Mouse (Mus musculus): ENCODE data around the gene Cblc. TPM values are rescaled to one million over a fixed set of nuclear protein-coding genes. Genes with fewer than 3 reads are reported as not detected.

Cblc gene
- polyA plus RNA-seq, 1 experiment from 2014 or later: 1.2 TPM

DNA sequence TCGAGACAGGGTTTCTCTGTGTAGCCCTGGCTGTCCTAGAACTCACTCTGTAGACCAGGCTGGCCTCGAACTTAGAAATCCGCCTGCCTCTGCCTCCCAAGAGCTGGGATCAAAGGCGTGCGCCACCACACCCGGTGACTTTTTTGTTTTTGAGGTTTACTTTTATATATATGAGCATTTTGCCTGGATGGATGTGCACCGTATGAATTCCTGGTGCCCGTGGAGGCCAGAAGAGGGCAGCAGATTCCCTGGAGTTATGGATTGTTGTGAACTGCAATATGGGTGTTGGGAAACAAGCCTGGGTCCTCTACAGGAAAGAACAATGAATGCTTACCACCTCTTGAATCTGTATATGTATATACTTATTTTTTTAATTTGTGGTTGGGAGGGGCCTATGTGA lies 44.0 kb downstream of the Cblc start:
- 67% methylated on average over 8 of the region's 8 CpGs for WGBS
- Histone ChIP-seq H3K4me3 (no peak overlapping the region), H3K4me1 (replicated peaks) (peaks cover 38% of the 10 kb centered on the region), H3K36me3 (no peaks in the 10 kb centered on the region), H3K9me3 (no peaks in the 10 kb centered on the region), H3K27me3 (ENCODE audit: insufficient read depth, poor library complexity, severe bottlenecking) (peaks cover 3% of the 10 kb centered on the region; the same call in 1 of the 2 replicates), H3K27ac (no peak overlapping the region)
- DNase-seq (ENCODE audit: low spot score): no peak

DNA sequence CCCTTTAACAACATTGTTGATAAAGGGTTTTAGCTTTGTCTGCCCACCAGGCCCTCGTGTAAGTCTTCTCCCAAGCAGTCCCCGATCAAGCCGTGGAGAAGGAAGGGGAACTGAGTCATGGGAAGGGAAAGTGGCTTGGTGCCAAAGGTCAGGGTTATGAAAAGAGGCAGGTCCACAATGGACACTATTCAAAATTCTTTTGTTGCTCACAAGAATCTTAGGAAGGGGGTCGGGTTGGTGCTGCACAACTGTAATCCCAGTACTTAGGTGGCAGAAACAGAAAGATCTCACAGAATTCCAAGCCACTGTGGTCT lies 45.6 kb downstream of the Cblc start:
- Histone ChIP-seq H3K27me3 (ENCODE audit: insufficient read depth, poor library complexity, severe bottlenecking) (peaks cover 3% of the 10 kb centered on the region; the same call in 1 of the 2 replicates), H3K4me1 (replicated peaks) (peaks cover 50% of the 10 kb centered on the region), H3K9me3 (no peaks in the 10 kb centered on the region), H3K27ac (no peak overlapping the region), H3K36me3 (peaks cover under 1% of the 10 kb centered on the region; the same call in 1 of the 2 replicates), H3K4me3 (no peak overlapping the region)
- DNase-seq (ENCODE audit: low spot score): no peak
- 64% methylated on average over 4 of the region's 4 CpGs for WGBS

DNA sequence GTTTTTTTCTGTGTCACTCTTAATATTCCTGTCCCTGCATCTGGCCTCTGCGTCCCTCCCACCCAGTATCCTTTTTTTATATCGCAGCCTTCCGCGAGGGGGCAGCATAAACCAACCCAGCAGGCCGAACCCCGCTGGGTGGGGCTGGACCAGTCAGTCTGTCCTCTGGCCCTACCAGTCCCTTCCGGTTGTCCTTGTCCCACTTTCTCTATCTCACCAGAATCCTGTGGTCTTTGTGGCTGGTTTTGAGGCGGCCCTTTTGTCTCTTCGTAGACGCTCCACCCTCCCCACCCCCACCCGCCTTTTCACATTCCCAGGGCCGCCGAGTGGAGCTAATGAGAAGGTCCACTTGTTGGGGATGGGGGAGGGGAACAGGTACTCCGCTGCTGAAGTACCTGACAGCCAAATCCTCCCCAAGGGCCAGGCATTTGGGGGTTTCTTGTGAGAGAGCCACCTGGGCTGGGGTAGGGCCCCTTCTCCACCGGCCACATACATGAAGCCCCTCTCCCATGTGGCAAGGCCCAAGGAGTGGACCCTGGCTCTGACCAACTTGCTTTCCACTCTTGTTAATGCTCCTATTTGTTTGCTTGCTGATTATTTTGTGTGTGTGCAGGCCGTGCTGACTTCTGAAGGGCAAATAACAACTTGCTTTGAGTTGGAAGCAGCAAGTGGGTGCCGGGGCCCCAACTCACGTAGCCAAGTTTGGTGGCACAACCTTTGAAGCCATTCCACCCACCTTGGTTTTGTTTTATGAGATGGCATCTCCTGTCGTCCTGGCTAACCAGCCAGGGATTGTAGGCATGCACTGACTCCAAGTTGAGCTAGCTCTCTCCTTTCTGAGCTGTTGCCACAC lies 46.2 kb downstream of the Cblc start, which contains the start of gene Nectin2:
Nectin2 (minus strand) TSS at position 267 of the 853 bp plus-strand sequence.
- Histone ChIP-seq H3K9me3 (no peaks in the 10 kb centered on the region), H3K27ac (peak within 1 kb of the TSS; percentile 94), H3K27me3 (ENCODE audit: insufficient read depth, poor library complexity, severe bottlenecking) (peaks cover 3% of the 10 kb centered on the region; the same call in 1 of the 2 replicates), H3K36me3 (peaks cover 6% of the 10 kb centered on the region; the same call in 1 of the 2 replicates), H3K4me1 (replicated peaks) (peaks cover 51% of the 10 kb centered on the region), H3K4me3 (peak within 1 kb of the TSS; percentile 75)
- DNase-seq (ENCODE audit: low spot score): peak; percentile 89
- WGBS: 16% methylated on average over 19 of the region's 19 CpGs

DNA sequence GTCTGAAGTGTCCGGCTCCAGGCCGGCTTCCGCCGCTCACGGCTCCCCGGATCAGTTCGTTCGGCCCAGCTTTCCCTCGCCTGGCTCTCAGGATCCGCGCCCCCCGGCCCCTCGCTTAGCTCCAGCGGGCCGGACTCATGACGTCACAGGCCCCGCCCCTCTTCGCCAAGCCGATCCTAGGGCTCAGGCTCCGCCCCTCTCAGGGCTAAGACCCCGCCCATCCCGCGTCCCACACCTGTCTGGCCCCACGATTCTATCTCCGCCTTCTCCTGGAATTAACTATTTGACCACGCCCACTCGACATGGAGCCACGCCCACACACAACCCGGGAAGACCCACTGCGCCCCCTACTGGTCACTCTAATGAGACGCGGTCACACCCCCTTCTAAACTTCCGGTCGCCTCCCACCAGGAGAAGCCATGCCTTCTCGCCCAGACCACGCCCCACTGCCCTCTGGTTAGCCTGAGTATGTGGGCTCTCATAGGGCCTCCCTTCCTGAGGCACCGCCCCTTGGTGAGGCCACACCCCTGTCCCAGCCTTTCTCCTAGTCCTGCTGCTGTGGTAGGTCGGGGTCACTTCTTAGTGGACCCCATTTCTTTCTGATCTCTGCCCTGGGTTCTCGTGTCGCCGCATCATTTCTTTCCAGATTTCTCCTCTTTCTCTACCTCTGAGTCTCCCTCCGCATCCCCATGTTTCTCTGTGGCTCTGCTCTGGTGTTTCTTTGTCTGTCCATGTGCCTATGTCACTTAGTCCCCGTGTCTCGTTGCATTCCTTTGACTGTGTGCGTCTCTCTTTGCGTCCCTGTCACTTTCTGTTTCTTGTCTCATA lies 47.0 kb downstream of the Cblc start:
- H3K4me1 ChIP-seq (replicated peaks): peaks cover 59% of the 10 kb centered on the region
- H3K9me3 ChIP-seq: no peaks in the 10 kb centered on the region
- DNase-seq (ENCODE audit: low spot score): peak; percentile 99
- peaks cover 3% of the 10 kb centered on the region; the same call in 1 of the 2 replicates for H3K27me3 ChIP-seq (ENCODE audit: insufficient read depth, poor library complexity, severe bottlenecking)
- peak overlapping the region; percentile 75 for H3K4me3 ChIP-seq
- peak overlapping the region; percentile 94 for H3K27ac ChIP-seq
- peaks cover 15% of the 10 kb centered on the region for H3K36me3 ChIP-seq
- WGBS: under 1% methylated on average over 46 of the region's 46 CpGs

DNA sequence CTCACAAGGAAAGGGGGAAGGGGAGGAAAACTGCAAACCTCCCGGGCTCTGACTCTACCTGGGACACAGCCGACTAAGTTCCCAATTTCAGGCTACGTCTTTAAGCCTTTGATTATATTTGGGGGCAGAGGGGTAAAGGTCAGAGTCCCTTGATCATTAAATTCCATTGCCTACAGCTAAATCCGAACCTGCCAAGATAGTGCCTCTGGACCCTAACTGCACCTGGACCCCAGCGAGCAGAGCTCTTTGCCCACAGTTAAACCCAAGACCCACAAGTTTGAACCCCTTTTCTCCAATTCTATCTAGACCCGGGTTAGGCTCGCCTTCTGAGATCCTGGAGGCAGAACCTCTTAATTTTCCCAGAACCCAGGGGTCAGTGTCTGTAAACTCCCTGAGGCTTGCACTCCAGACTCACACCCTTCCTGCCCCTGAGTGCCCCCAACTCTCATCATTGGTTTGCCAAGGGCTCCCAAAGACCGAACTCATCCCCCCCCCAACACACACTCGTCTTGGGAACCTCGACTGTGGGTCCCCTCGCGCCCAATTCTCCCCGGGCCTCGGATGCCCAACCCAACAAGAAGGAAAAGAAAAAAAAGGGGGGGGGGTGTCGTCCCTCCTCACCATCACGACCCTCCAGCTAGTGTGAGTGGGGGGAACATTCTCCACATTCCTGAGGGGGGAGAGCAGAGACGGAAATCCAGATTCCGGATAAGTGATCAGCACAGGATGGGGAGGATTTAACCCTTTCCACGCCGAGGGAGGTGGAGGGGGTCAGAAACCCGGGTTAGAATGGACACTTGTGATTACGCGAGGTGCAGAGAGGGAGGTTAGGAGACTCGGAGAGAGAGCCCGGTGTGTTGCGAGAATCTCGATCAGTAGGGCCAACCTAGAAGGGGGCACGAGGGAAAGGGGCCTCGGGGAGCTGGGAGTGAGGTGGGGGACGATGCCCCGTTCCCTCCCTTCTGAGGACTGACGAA lies 48.1 kb downstream of the Cblc start:
- WGBS: under 1% methylated on average over 32 of the region's 32 CpGs
- DNase-seq (ENCODE audit: low spot score): peak; percentile 62
- no peaks in the 10 kb centered on the region for H3K9me3 ChIP-seq

DNA sequence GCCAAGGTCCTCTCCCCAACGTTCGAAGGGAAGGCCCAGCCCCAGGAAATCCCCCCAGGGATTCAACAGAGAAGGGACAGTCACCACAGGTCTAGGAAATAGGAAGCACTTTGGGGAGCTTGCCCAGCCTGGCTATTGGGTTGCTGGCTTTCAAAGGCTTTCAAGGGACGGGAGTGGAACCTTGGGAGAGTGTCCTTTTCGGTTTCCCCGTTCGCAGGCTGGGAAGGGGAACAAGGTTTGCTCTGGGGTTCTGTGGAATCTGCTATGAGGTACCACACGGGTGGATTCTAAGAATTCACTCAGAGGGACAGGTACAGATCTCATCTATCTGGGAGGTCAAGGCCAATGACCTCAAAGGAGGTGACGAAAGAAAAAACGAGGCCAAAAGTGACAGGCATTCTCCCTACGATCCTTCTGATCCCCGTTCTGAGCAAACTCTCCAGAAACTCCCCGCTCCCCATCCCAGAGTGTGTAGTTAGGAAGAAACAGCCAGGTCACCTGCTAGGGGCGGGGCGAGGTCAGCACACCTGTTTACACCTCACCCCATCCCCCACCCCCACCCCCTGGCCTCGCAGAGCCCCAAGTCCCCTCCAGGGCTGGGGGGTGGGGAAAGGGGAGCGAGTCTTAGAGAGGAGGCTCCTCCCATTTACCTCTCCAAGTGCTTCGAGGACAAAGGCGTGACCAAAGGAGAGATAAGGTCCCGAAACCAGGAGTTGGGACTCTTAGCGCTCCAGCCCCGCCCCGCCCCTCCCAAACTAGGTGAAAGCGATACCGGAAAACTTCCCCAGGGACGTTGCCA lies 49.0 kb downstream of the Cblc start:
- H3K4me1 ChIP-seq (replicated peaks): peaks cover 64% of the 10 kb centered on the region
- peak overlapping the region; percentile 75 for H3K4me3 ChIP-seq
- H3K9me3 ChIP-seq: no peaks in the 10 kb centered on the region
- WGBS: 3% methylated on average over 25 of the region's 25 CpGs
- peaks cover 28% of the 10 kb centered on the region for H3K36me3 ChIP-seq
- H3K27ac ChIP-seq: peak overlapping the region; percentile 94
- peaks cover 3% of the 10 kb centered on the region; the same call in 1 of the 2 replicates for H3K27me3 ChIP-seq (ENCODE audit: insufficient read depth, poor library complexity, severe bottlenecking)
- DNase-seq (ENCODE audit: low spot score): peak; percentile 23

More for the DNA sequence above, 48.1 kb downstream of the Cblc start:
- peaks cover 63% of the 10 kb centered on the region for H3K4me1 ChIP-seq (replicated peaks)
- peak overlapping the region; percentile 94 for H3K27ac ChIP-seq
- H3K27me3 ChIP-seq (ENCODE audit: insufficient read depth, poor library complexity, severe bottlenecking): peaks cover 3% of the 10 kb centered on the region; the same call in 1 of the 2 replicates
- H3K36me3 ChIP-seq: peaks cover 21% of the 10 kb centered on the region
- peak overlapping the region; percentile 75 for H3K4me3 ChIP-seq

DNA sequence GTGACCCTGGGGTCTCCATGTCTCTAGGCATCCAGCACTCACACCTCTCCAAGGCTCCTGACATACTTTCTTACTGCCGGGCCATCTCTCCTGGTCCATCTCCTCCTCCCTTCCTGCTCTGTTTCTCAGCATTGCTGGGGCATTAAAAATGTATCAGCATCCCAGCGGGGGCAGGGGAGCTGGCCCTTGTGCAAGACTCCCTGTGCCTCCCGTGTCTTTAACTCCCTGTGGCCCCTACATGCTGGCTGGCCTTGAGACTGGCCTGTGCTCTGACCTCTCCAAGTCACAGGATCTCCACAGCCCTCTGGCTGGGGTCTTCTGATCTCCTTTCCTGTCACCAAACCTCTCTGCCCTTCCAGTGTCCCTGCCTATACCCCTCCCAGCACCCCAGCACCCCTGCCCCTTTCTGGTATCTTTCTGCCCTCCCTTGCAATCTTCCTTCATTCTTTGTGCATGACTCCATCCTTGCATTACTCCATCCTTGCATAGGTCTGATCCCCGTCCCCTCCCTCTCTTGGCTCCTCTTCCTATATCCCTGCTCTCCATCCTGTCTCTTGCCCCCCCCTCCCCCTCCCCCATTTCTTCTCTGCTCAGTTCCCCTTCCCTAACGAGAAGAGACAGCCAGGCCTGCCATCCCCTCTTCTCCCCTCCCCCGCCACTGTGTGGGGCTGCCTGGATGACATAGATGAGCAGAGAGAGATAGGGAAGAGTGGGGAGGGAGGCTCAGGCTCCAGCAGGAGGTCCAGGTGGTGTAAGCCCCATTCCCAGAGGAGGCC lies 50.0 kb downstream of the Cblc start:
- Histone ChIP-seq H3K27ac (peak overlapping the region; percentile 53; the same call in 1 of the 2 replicates), H3K36me3 (peaks cover 31% of the 10 kb centered on the region), H3K27me3 (ENCODE audit: insufficient read depth, poor library complexity, severe bottlenecking) (peaks cover 3% of the 10 kb centered on the region; the same call in 1 of the 2 replicates), H3K4me1 (replicated peaks) (peaks cover 74% of the 10 kb centered on the region), H3K9me3 (no peaks in the 10 kb centered on the region), H3K4me3 (peak overlapping the region; percentile 75)
- 31% methylated on average over 6 of the region's 6 CpGs for WGBS
- DNase-seq (ENCODE audit: low spot score): no peak

DNA sequence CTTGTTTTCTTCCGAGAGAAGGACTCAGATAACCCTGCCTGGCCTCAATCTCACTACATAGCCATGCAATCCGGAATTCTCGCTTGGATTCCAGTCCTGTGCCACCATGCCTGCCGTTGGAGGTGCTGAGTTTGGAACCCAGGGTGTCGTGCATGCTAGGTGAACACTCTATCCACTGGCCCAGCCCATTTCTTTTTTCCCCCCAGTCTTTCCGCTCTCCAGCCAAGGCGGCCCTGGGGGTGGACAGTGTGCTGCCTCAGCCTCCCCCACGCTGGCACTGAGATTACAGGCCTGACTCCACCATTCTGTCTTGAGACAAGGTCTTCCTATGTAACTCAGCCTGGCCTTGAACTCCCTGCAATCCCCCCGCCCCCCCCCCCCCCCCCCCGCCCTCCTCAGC lies 50.6 kb downstream of the Cblc start:
- Histone ChIP-seq H3K4me3 (no peak overlapping the region; the same call in 1 of the 2 replicates), H3K9me3 (no peaks in the 10 kb centered on the region), H3K4me1 (replicated peaks) (peaks cover 80% of the 10 kb centered on the region), H3K27me3 (ENCODE audit: insufficient read depth, poor library complexity, severe bottlenecking) (peaks cover 3% of the 10 kb centered on the region; the same call in 1 of the 2 replicates), H3K36me3 (peaks cover 32% of the 10 kb centered on the region), H3K27ac (no peak overlapping the region)
- DNase-seq (ENCODE audit: low spot score): no peak
- 74% methylated on average over 10 of the region's 10 CpGs for WGBS

DNA sequence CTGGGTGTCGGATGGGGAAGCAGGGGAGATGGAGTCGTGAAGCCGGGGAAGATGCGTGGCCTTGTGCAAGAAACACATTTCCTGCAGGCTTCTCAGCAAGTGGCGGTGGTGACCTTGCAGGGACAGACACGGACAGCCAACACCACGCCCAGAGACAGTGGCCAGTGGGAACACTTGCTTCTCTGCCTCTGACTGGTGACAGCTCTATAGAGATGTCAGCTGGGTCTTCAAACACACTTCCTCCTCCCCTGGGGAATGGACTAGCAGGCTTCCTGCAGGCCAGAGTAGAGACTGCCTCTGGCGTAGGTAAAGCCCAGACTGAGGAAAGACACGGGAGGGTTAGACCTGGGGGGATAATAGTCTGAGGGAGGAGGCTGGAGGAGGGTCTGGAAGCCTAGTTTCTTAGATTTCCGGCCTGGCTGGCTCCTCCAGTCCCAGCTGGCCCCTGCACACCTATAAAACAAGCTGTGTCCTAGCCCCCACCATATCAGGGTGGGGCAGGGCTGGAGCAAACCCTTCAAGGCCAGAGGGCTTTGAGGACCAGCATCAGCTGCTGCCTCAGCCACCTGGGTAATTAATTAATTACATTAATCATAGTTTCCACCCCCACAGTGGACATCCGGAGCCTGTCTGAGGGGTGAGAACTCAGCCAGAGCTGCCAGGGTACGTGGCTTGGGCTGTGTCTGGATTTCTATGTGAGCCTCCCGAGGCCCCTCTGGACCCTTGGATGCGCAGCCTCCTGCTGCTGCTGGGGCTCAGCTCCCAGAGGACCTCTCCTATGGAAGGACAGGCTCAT lies 51.8 kb downstream of the Cblc start:
- H3K36me3 ChIP-seq: peaks cover 43% of the 10 kb centered on the region
- peak overlapping the region; percentile 16; the same call in 1 of the 2 replicates for H3K4me3 ChIP-seq
- DNase-seq (ENCODE audit: low spot score): no peak
- WGBS: 72% methylated on average over 14 of the region's 14 CpGs
- H3K27ac ChIP-seq: peak overlapping the region; percentile 13
- H3K27me3 ChIP-seq (ENCODE audit: insufficient read depth, poor library complexity, severe bottlenecking): peaks cover 3% of the 10 kb centered on the region; the same call in 1 of the 2 replicates
- H3K9me3 ChIP-seq: 0 out of 2 replicates have a peak, but pooled peaks cover 4% of the 10 kb centered on the region
- peaks cover 74% of the 10 kb centered on the region for H3K4me1 ChIP-seq (replicated peaks)

DNA sequence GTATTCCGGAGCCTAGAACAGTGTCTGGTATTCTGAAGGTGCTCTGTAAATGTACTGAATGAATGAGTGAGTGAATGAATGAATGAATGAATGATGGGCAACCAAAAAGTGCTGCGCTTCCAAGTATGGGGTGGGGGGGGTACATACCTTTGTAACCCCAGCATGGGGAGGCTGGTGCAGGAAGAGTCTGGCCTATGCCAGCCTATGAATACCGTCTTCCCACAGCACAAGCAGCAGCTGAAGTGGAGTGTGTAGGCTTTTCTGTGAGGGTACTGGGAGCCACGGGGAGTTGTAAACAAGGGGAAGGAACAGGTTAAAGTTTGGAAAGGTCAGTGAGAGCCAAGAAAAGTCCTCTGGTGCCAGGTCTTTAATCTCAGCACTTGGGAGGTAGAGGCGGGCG lies 52.8 kb downstream of the Cblc start:
- DNase-seq (ENCODE audit: low spot score): no peak
- Histone ChIP-seq H3K4me1 (replicated peaks) (peaks cover 68% of the 10 kb centered on the region), H3K9me3 (0 out of 2 replicates have a peak, but pooled peaks cover 4% of the 10 kb centered on the region), H3K27ac (no peak overlapping the region), H3K36me3 (peaks cover 47% of the 10 kb centered on the region), H3K4me3 (no peak overlapping the region), H3K27me3 (ENCODE audit: insufficient read depth, poor library complexity, severe bottlenecking) (peaks cover 3% of the 10 kb centered on the region; the same call in 1 of the 2 replicates)
- 86% methylated on average over 6 of the region's 6 CpGs for WGBS

Data from hindbrain, embryonic 10.5 days (tissue).